Mouse (Mus musculus) CH12.LX (cell line): Measurements from ENCODE around the gene Pde12. TPM values are rescaled to one million over a fixed set of nuclear protein-coding genes. Genes with fewer than 3 reads are reported as not detected.
A peak's percentile ranks its signal among the peaks of the same experiment; 100 is the strongest.

Experiments used
- DNase-seq: peaks from one replicate; pipeline ENCODE4 v3.0.0-alpha.2; 2013; ENCODE audit errors: extremely low read depth
- H3K27ac ChIP-seq: 2 replicates; pipeline ENCODE4 v1.5.1; 2012; ENCODE audit warnings: low read depth, mild to moderate bottlenecking, control low read depth, moderate library complexity; ENCODE audit not compliant: insufficient read depth
- H3K27me3 ChIP-seq: replicated peaks from 2 replicates; pipeline ENCODE3; 2012; ENCODE audit warnings: inconsistent platforms
- H3K36me3 ChIP-seq, 2 experiments: replicated peaks in 1 of 2; 2 replicates each; pipeline versions ENCODE3 to v1.6.1; 2012; ENCODE audit warnings: inconsistent platforms in 1 of 2, low read length in 1 of 2, mild to moderate bottlenecking in 1 of 2, mixed read lengths in 1 of 2, moderate library complexity in 1 of 2; ENCODE audit not compliant: control insufficient read depth in 1 of 2, insufficient read depth in 1 of 2
- H3K4me1 ChIP-seq, 2 experiments: 2 replicates each; pipeline ENCODE4 v1.6.1; 2012; ENCODE audit warnings: inconsistent platforms in 1 of 2, moderate library complexity in 1 of 2; ENCODE audit not compliant: insufficient read depth in 2 of 2, control insufficient read depth in 1 of 2
- H3K4me2 ChIP-seq: 2 replicates; pipeline ENCODE4 v1.6.1; 2012; ENCODE audit warnings: low read depth, mild to moderate bottlenecking, control low read depth; ENCODE audit not compliant: poor library complexity, insufficient read depth, severe bottlenecking
- H3K4me3 ChIP-seq, 3 experiments: fragments of 150-350 bp in 1 of 3; sonication (generic) in 1 of 3; replicated peaks in 1 of 3; 2 replicates each; pipeline versions ENCODE3 to v1.5.1; 2011 to 2012; ENCODE audit warnings: low read depth in 2 of 3, low read length in 2 of 3, mild to moderate bottlenecking in 2 of 3, moderate library complexity in 2 of 3, control low read depth in 1 of 3, improper control_type of control experiment in 1 of 3, inconsistent platforms in 1 of 3, mixed read lengths in 1 of 3; ENCODE audit not compliant: poor library complexity in 1 of 3
- H3K79me2 ChIP-seq: replicated peaks from 2 replicates; pipeline ENCODE4 v1.6.1; 2012; ENCODE audit warnings: mild to moderate bottlenecking, moderate library complexity; ENCODE audit not compliant: control insufficient read depth, poor library complexity, insufficient read depth, severe bottlenecking; ENCODE audit errors: extremely low read depth
- H3K9ac ChIP-seq: 2 replicates; pipeline ENCODE4 v1.6.1; 2012; ENCODE audit warnings: low read depth, mild to moderate bottlenecking, control low read depth, moderate library complexity; ENCODE audit not compliant: insufficient read depth
- H3K9me3 ChIP-seq: replicated peaks from 2 replicates; pipeline ENCODE3; 2012; ENCODE audit warnings: low read length, inconsistent platforms, mixed read lengths
- BHLHE40 ChIP-seq: IDR thresholded peaks from 2 replicates; pipeline ENCODE4 v1.6.1; 2011; ENCODE audit warnings: mild to moderate bottlenecking, low read depth, low read length, improper control_type of control experiment
- CHD1 ChIP-seq: IDR thresholded peaks from 2 replicates; pipeline ENCODE4 v1.6.1; 2012; ENCODE audit warnings: low read depth, low read length, improper control_type of control experiment, inconsistent platforms
- CTCF ChIP-seq, 2 experiments: IDR thresholded peaks in 1 of 2; conservative IDR thresholded peaks in 1 of 2; 2 replicates each; pipeline ENCODE4 v1.5.1; 2011 to 2012; ENCODE audit warnings: low read depth in 2 of 2, low read length in 2 of 2, improper control_type of control experiment in 1 of 2, inconsistent platforms in 1 of 2, mild to moderate bottlenecking in 1 of 2, moderate library complexity in 1 of 2
- E2F4 ChIP-seq: IDR thresholded peaks from 2 replicates; pipeline ENCODE4 v1.6.1; 2011; ENCODE audit warnings: low read depth, low read length, improper control_type of control experiment; ENCODE audit not compliant: insufficient replicate concordance
- GABPA ChIP-seq: IDR thresholded peaks from 2 replicates; pipeline ENCODE4 v1.6.1; 2012; ENCODE audit warnings: low read depth, low read length, improper control_type of control experiment, inconsistent platforms; ENCODE audit not compliant: insufficient replicate concordance
- HCFC1 ChIP-seq: IDR thresholded peaks from 2 replicates; pipeline ENCODE4 v1.6.1; 2012; ENCODE audit warnings: low read depth, mild to moderate bottlenecking, inconsistent platforms, low read length, improper control_type of control experiment
- KAT2A ChIP-seq: IDR thresholded peaks from 2 replicates; pipeline ENCODE4 v1.6.1; 2012; ENCODE audit warnings: low read length, improper control_type of control experiment, inconsistent platforms; ENCODE audit not compliant: insufficient replicate concordance
- MAX ChIP-seq: IDR thresholded peaks from 2 replicates; pipeline ENCODE4 v1.6.1; 2011; ENCODE audit warnings: low read length, improper control_type of control experiment
- MEF2A ChIP-seq: IDR thresholded peaks from 2 replicates; pipeline ENCODE4 v1.6.1; 2014; ENCODE audit warnings: low read depth, mild to moderate bottlenecking, inconsistent platforms, low read length, improper control_type of control experiment, borderline replicate concordance
- MXI1 ChIP-seq: IDR thresholded peaks from 2 replicates; pipeline ENCODE4 v1.6.1; 2011; ENCODE audit warnings: mild to moderate bottlenecking, low read depth, low read length, improper control_type of control experiment
- MYC ChIP-seq: IDR thresholded peaks from 2 replicates; pipeline ENCODE4 v1.6.1; 2011; ENCODE audit warnings: low read depth, mild to moderate bottlenecking, improper control_type of control experiment, low read length
- NRF1 ChIP-seq: IDR thresholded peaks from 2 replicates; pipeline ENCODE4 v1.6.1; 2014; ENCODE audit warnings: low read depth, mild to moderate bottlenecking, inconsistent platforms, low read length, improper control_type of control experiment, moderate library complexity
- PAX5 ChIP-seq: IDR thresholded peaks from 2 replicates; pipeline ENCODE4 v1.6.1; 2012; ENCODE audit warnings: low read length, inconsistent platforms, mixed read lengths
- POLR2AphosphoS2 ChIP-seq: IDR thresholded peaks from 2 replicates; pipeline ENCODE4 v1.6.1; 2011; ENCODE audit warnings: low read depth, low read length, improper control_type of control experiment
- SIN3A ChIP-seq: IDR thresholded peaks from 2 replicates; pipeline ENCODE4 v1.6.1; 2012; ENCODE audit warnings: low read length, improper control_type of control experiment, inconsistent platforms
- TBP ChIP-seq: conservative IDR thresholded peaks from 2 replicates; pipeline ENCODE4 v1.6.1; 2011; ENCODE audit warnings: low read depth, low read length, improper control_type of control experiment
- UBTF ChIP-seq: IDR thresholded peaks from 2 replicates; pipeline ENCODE4 v1.6.1; 2012; ENCODE audit warnings: low read depth, mild to moderate bottlenecking, inconsistent platforms, low read length, improper control_type of control experiment, moderate library complexity
- dilution Hi-C: fragments of 300-500 bp; cut with MboI; formaldehyde crosslinking; loops from 2 replicates; pipeline ENCODE4 v1.14.3; 2020; ENCODE audit warnings: low sequenced_read_pairs; ENCODE audit not compliant: extremely low pct_unique_long_range_greater_than_20kb, extremely low pct_ligation_motif_present
- in situ Hi-C: fragments of 300-500 bp; cut with MboI; formaldehyde crosslinking; loops from 3 replicates; pipeline ENCODE4 v1.14.3; 2019; ENCODE audit warnings: low sequenced_read_pairs, low pct_ligation_motif_present, low pct_unique_long_range_greater_than_20kb, mixed read lengths
- polyA plus RNA-seq: library from polyadenylated mRNA; unstranded; fragments of >175 nt; gene quantifications from 2 replicates; pipeline ENCODE4 v1.2.1, GENCODE M21; 2012; ENCODE audit warnings: low read depth; ENCODE audit not compliant: insufficient read length
- total RNA-seq, 2 experiments: library from RNA; depleted of rRNA; stranded (reverse); fragments of 300-350 nt in 1 of 2; fragments of >200 nt in 1 of 2; gene quantifications; 2 replicates each; pipeline ENCODE4 v1.2.3; 2012 to 2014

Gene Pde12
- total and polyA plus RNA-seq, 3 experiments: 8.4 to 14.9 (median 14.2) TPM

DNA sequence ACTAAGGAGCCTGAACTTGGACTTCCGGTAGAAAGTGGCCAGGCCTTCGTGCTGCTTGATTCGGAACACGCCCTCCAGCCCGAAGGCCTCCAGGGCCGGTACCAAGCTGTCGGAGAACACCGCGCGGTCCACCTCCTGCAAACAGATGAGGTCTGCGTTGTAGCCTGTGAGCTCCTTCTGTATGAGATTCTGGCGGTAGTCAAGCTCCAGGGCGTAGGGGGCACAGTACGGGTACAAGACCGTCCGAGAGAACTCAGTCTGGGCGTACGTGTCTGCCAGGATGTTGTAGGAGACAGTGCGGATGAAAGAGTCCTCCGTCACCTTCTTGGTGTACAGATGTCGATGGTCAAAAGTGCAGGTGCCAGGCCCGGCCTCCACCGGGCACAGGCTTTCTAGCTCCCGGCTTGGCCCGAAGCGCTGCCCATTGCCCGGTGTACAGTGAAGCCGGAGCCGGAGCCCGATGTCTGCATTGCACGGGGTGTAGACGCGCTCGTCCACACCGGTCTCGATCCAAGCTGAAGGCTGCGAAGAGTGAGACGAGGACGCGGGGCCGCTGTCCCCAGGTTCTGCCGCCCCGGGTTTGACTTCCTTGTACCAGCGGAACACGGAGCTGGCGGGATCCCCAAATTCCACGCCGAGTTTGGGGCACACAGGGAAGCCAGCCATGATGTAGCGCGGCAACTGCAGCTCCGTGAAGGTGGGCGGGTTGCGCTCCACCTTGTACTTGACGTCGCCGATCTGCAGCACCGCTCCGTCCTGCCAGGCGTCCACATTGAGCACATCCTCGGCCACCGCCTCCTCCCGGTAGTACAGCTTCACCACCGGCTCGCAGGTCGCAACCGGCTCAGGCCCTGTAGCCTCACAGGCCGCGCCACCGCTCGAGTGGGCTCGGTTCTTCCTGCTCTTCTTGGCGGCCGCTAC is 1.1 kb downstream of the Pde12 start:
- dilution Hi-C loops (no loop called here), in situ Hi-C loops (no loop called here)
- H3K79me2 ChIP-seq: peaks cover 47% of the 10 kb centered on the region
- no peaks in the 10 kb centered on the region for H3K9me3 ChIP-seq
- H3K36me3 ChIP-seq: peaks cover 10 to 27% of the 10 kb centered on the region in 2 experiments
- peak overlapping the region; percentile 66 for H3K9ac ChIP-seq
- TF ChIP-seq POLR2AphosphoS2 (no peak), MYC (no peak), TBP (peak; percentile 55; the same call in 1 of the 2 replicates), E2F4 (no peak), PAX5 (no peak), UBTF (peak; percentile 65; the same call in 1 of the 2 replicates), MAX (0 out of 2 replicates have a peak, but pooled peaks have one; percentile 34), GABPA (no peak), MEF2A (no peak), SIN3A (peak; percentile 64; the same call in 1 of the 2 replicates), MXI1 (peak; percentile 33; the same call in 1 of the 2 replicates), KAT2A (no peak), BHLHE40 (no peak), CTCF (conservative IDR thresholded peaks at IDR 0.05 in 1 of 2, IDR thresholded peaks at IDR 0.05 in 1 of 2; ENCODE audit: low read depth in 2 of 2, low read length in 2 of 2) (no peak)
- peak overlapping the region; percentile 11; the same call in 1 of the 2 replicates for H3K4me2 ChIP-seq
- H3K27me3 ChIP-seq: no peaks in the 10 kb centered on the region
- H3K4me1 ChIP-seq: peaks cover 5 to 40% of the 10 kb centered on the region in 2 experiments
- peak overlapping the region; percentile 59 to 99 (median 95) for H3K4me3 ChIP-seq
- peak; percentile 41 for DNase-seq
- peak overlapping the region; percentile 58 for H3K27ac ChIP-seq

DNA sequence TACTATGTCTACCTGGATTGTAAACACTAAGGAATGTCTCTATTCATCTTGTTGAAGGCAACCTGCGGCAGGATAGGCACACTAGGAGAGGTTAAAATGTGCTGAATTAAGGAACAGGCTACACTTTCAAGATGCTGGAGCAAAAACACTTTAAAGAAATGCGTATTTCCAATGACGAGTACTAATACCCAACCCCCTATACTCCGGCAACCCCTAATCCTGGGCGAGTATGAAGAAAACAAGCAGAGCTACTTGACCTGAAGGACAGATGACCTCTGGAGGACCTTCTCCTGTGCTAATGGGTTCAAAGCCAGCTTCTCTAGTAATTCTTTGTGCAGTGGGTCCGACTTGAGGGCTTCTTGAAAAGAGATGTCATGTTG is 1.7 kb downstream of the Pde12 start:
- peaks cover 5 to 34% of the 10 kb centered on the region in 2 experiments for H3K4me1 ChIP-seq
- peak overlapping the region; percentile 66 for H3K9ac ChIP-seq
- H3K9me3 ChIP-seq: no peaks in the 10 kb centered on the region
- no peaks in the 10 kb centered on the region for H3K27me3 ChIP-seq
- TF ChIP-seq MEF2A (no peak), HCFC1 (0 out of 2 replicates have a peak, but pooled peaks have one; percentile 16), CHD1 (no peak), NRF1 (no peak)
- peak overlapping the region; percentile 59 to 99 (median 95) for H3K4me3 ChIP-seq
- in situ Hi-C loops (no loop called here), dilution Hi-C loops (no loop called here)
- H3K27ac ChIP-seq: no peak overlapping the region
- H3K36me3 ChIP-seq: peaks cover 10 to 31% of the 10 kb centered on the region in 2 experiments
- peaks cover 47% of the 10 kb centered on the region for H3K79me2 ChIP-seq
- DNase-seq: no peak
- H3K4me2 ChIP-seq: peak overlapping the region; percentile 11
